Mouse (Mus musculus): ENCODE measurements around the gene Cox8a. TPM values are rescaled to one million over a fixed set of nuclear protein-coding genes. Genes with fewer than 3 reads are reported as not detected.

Gene Cox8a
- polyA plus RNA-seq, 1 experiment from 2014 or later = 917 TPM

GRCm38 (mm10) chr19:7236742-7237141 lies 19.3 kb upstream of the Cox8a start:
- no peak for TF ChIP-seq CTCF (IDR thresholded peaks at IDR 0.05; ENCODE audit: low read depth)
- no peak for ATAC-seq (ENCODE audit: insufficient read depth)
- no peak overlapping the region for H3K9ac ChIP-seq

GRCm38 (mm10) chr19:7236011-7236410 lies 18.6 kb upstream of the Cox8a start:
- no peak for TF ChIP-seq CTCF (IDR thresholded peaks at IDR 0.05; ENCODE audit: low read depth)
- Histone ChIP-seq H3K9ac (no peak overlapping the region), H3K27ac (ENCODE audit: low read depth) (no peak overlapping the region), H3K4me2 (no peak overlapping the region), H3K36me3 (ENCODE audit: insufficient read depth) (peaks cover 48% of the 10 kb centered on the region), H3K9me3 (ENCODE audit: low read depth, low read length) (no peaks in the 10 kb centered on the region), H3K4me1 (ENCODE audit: insufficient read depth) (peaks cover 5% of the 10 kb centered on the region), H3K4me3 (ENCODE audit: low read depth, low read length) (no peak overlapping the region), H3K27me3 (ENCODE audit: insufficient read depth, low read length) (no peaks in the 10 kb centered on the region)
- 94% methylated on average over 2 of the region's 2 CpGs for WGBS
- no peak for ATAC-seq (ENCODE audit: insufficient read depth)
- no peak for DNase-seq

More at GRCm38 (mm10) chr19:7236742-7237141, 19.3 kb upstream of the Cox8a start:
- H3K36me3 ChIP-seq (ENCODE audit: insufficient read depth) = peaks cover 40% of the 10 kb centered on the region
- no peak for DNase-seq
- H3K9me3 ChIP-seq (ENCODE audit: low read depth, low read length) = no peaks in the 10 kb centered on the region
- H3K27ac ChIP-seq (ENCODE audit: low read depth) = no peak overlapping the region
- no peak overlapping the region for H3K4me2 ChIP-seq
- 95% methylated on average over 4 of the region's 4 CpGs for WGBS
- H3K4me3 ChIP-seq (ENCODE audit: low read depth, low read length) = no peak overlapping the region
- H3K27me3 ChIP-seq (ENCODE audit: insufficient read depth, low read length) = no peaks in the 10 kb centered on the region
- H3K4me1 ChIP-seq (ENCODE audit: insufficient read depth) = peaks cover 5% of the 10 kb centered on the region

GRCm38 (mm10) chr19:7235461-7235860 lies 18.0 kb upstream of the Cox8a start:
- 92% methylated on average over 9 of the region's 9 CpGs for WGBS
- Histone ChIP-seq H3K4me3 (ENCODE audit: low read depth, low read length) (no peak overlapping the region), H3K27ac (ENCODE audit: low read depth) (no peak overlapping the region), H3K27me3 (ENCODE audit: insufficient read depth, low read length) (no peaks in the 10 kb centered on the region), H3K4me1 (ENCODE audit: insufficient read depth) (peaks cover 5% of the 10 kb centered on the region), H3K36me3 (ENCODE audit: insufficient read depth) (peaks cover 53% of the 10 kb centered on the region), H3K9me3 (ENCODE audit: low read depth, low read length) (no peaks in the 10 kb centered on the region), H3K9ac (no peak overlapping the region), H3K4me2 (no peak overlapping the region)
- DNase-seq (no peak), ATAC-seq (ENCODE audit: insufficient read depth) (no peak)
- no peak for TF ChIP-seq CTCF (IDR thresholded peaks at IDR 0.05; ENCODE audit: low read depth)

- Histone ChIP-seq H3K36me3 (ENCODE audit: insufficient read depth) (peaks cover 61% of the 10 kb centered on the region), H3K9ac (no peak overlapping the region), H3K4me3 (ENCODE audit: low read depth, low read length) (no peak overlapping the region), H3K27ac (ENCODE audit: low read depth) (no peak overlapping the region), H3K9me3 (ENCODE audit: low read depth, low read length) (no peaks in the 10 kb centered on the region), H3K27me3 (ENCODE audit: insufficient read depth, low read length) (no peaks in the 10 kb centered on the region), H3K4me1 (ENCODE audit: insufficient read depth) (no peaks in the 10 kb centered on the region; the same call in 1 of the 2 replicates), H3K4me2 (no peak overlapping the region)
- WGBS = 58% methylated on average over 8 of the region's 8 CpGs
- DNase-seq = peak; percentile 87
- peak; percentile 89 for TF ChIP-seq CTCF (IDR thresholded peaks at IDR 0.05; ENCODE audit: low read depth)
- peak; percentile 86 for ATAC-seq (ENCODE audit: insufficient read depth)
Measured at GRCm38 (mm10) chr19:7234537-7235221, 17.3 kb upstream of the Cox8a start.

GRCm38 (mm10) chr19:7226511-7226914 lies 9.1 kb upstream of the Cox8a start:
- WGBS = 78% methylated on average over 6 of the region's 6 CpGs
- H3K36me3 ChIP-seq (ENCODE audit: insufficient read depth) = peaks cover 58% of the 10 kb centered on the region
- no peak for DNase-seq

GRCm38 (mm10) chr19:7225096-7225690 lies 7.8 kb upstream of the Cox8a start:
- Histone ChIP-seq H3K4me1 (ENCODE audit: insufficient read depth) (no peaks in the 10 kb centered on the region), H3K4me3 (ENCODE audit: low read depth, low read length) (no peak overlapping the region), H3K4me2 (no peak overlapping the region), H3K36me3 (ENCODE audit: insufficient read depth) (peaks cover 44% of the 10 kb centered on the region), H3K27me3 (ENCODE audit: insufficient read depth, low read length) (no peaks in the 10 kb centered on the region), H3K9ac (no peak overlapping the region), H3K9me3 (ENCODE audit: low read depth, low read length) (no peaks in the 10 kb centered on the region), H3K27ac (ENCODE audit: low read depth) (no peak overlapping the region)
- no peak for TF ChIP-seq CTCF (IDR thresholded peaks at IDR 0.05; ENCODE audit: low read depth)
- no peak for DNase-seq
- no peak for ATAC-seq (ENCODE audit: insufficient read depth)
- 85% methylated on average over 9 of the region's 9 CpGs for WGBS

More at GRCm38 (mm10) chr19:7226511-7226914, 9.1 kb upstream of the Cox8a start:
- H3K9me3 ChIP-seq (ENCODE audit: low read depth, low read length) = no peaks in the 10 kb centered on the region
- TF ChIP-seq CTCF (IDR thresholded peaks at IDR 0.05; ENCODE audit: low read depth) = no peak
- ATAC-seq (ENCODE audit: insufficient read depth) = no peak
- no peak overlapping the region for H3K4me2 ChIP-seq
- H3K9ac ChIP-seq = peak overlapping the region; percentile 5; the same call in 1 of the 2 replicates
- no peaks in the 10 kb centered on the region for H3K4me1 ChIP-seq (ENCODE audit: insufficient read depth)
- H3K27me3 ChIP-seq (ENCODE audit: insufficient read depth, low read length) = no peaks in the 10 kb centered on the region
- H3K4me3 ChIP-seq (ENCODE audit: low read depth, low read length) = no peak overlapping the region
- H3K27ac ChIP-seq (ENCODE audit: low read depth) = no peak overlapping the region

- Histone ChIP-seq H3K27ac (ENCODE audit: low read depth) (no peak overlapping the region), H3K4me1 (ENCODE audit: insufficient read depth) (no peaks in the 10 kb centered on the region), H3K9me3 (ENCODE audit: low read depth, low read length) (no peaks in the 10 kb centered on the region), H3K36me3 (ENCODE audit: insufficient read depth) (peaks cover 35% of the 10 kb centered on the region), H3K4me3 (ENCODE audit: low read depth, low read length) (no peak overlapping the region), H3K27me3 (ENCODE audit: insufficient read depth, low read length) (no peaks in the 10 kb centered on the region), H3K4me2 (no peak overlapping the region), H3K9ac (no peak overlapping the region)
- no peak for TF ChIP-seq CTCF (IDR thresholded peaks at IDR 0.05; ENCODE audit: low read depth)
- ATAC-seq (ENCODE audit: insufficient read depth) (no peak), DNase-seq (no peak)
- WGBS = 86% methylated on average over 3 of the region's 3 CpGs
Measured at GRCm38 (mm10) chr19:7224253-7224652, 6.8 kb upstream of the Cox8a start.

All from lung, embryonic 14.5 days (tissue).